Mouse (Mus musculus) T-helper 2 cell (primary cell): ENCODE measurements around the gene Rerg.

Source experiments
- in situ Hi-C: fragments of 300-600 bp; cut with MboI, MseI; formaldehyde crosslinking; loops from one replicate; pipeline ENCODE4 v1.15.1; 2025; ENCODE audit warnings: high pct_unique_total_duplicates

Gene Rerg

GRCm38 (mm10) chr6:137087470-137087869 is 82.8 kb downstream of the Rerg start:
- in situ Hi-C loops: no loop called here

GRCm38 (mm10) chr6:137079701-137080100 is 90.6 kb downstream of the Rerg start:
- in situ Hi-C loops: no loop called here

GRCm38 (mm10) chr6:137076731-137077130 is 93.6 kb downstream of the Rerg start:
- in situ Hi-C loops: no loop called here

DNA sequence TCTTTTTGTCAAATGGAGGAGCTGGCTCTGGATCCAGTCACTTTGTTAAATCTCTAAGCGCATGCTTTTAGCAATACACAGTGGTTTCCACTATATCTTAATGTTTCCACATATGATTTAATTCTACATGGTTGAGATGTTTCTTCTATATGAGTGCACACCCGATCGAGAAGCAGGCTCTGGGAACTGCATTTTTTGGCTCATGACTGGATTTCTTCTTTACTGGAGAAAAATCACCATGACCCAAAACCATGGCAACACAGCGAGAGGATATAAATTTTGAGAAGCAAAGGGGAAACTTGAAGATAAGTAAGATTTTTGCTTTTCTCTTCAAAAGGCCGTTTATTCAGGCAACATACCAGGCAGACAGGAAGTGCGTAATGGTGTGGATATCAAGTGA is 94.1 kb downstream of the Rerg start:
- in situ Hi-C loops: no loop called here

- in situ Hi-C loops: no loop called here
These were observed 98.0 kb downstream of the Rerg start for GRCm38 (mm10) chr6:137072256-137072655.

DNA sequence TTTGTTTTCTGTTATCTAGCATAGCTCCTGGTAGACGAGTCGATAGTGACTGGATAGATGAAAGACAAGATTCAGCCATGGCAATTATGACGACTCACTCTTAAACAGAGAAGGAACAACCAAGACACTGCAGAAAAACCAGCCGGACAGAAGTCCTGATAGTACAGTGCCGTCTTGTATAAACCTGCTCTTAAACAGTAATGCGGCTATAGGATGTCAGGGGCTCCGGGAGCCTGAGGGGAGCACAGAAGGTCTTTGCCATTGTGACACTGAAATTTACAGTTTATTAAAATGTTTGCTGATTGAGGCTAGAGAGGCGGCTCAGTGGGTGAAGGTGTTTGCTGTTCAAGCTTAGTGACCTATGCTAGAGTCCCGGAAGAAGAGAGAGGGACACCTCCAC is 98.8 kb downstream of the Rerg start:
- in situ Hi-C loops: no loop called here

DNA sequence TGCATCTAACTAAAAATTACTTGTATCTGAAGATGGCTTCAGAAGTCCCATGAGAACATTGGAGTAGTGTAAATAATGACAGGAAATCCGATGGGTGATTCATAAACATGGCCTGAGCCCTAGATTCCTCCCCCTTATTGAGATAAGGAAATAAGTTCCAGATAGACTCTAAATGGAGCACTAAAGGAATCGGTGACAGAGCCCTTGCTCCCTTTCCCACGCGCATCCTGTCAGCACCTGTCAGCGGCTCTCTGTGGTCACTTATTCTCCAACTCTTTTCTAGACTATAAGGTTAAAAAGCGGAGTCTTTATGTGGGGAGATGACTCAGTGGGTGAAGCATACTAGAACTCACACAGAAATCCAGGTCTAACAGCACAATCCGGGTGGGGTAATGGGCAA is 104.8 kb downstream of the Rerg start:
- in situ Hi-C loops: no loop called here

- in situ Hi-C loops: loop anchor here (5.0 kb wide), 1 partner anchor 108 kb away; the partner anchor contains the start of gene Rerg
These were observed 105.5 kb downstream of the Rerg start for GRCm38 (mm10) chr6:137064786-137065185.

DNA sequence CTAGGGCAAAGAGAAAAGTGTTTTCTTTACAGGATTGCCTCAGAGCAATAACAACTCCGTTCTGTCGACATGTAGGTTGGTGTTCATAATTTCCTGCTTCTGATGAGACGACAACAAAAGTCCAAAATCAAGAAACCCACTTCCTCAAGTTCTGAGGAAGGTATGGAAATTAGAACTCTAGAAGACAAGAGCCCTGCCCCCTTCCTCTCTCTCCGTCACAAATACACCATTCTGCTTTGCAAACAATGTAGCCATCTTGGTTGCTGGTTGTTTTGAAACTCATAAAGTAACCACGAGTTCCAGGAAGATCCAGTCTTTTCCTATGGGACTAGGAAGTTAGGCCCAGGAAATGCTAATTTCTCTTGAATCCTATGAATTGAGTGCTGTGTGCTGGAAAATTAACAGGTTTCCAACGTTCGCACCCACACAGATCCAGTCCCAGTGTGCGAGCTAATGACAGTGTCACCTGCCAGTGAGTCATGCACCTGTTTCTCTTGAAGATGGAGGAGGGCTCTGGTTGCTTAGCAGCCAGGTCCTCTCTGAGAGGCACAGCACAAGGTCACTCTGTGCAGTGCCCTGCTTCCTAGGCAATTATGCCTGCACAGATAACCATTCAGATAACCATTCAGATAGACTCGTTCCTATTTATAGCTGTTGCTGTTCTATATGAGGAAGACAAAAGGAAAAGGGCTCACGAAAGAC is 106.9 kb downstream of the Rerg start:
- in situ Hi-C loops: loop anchor here (5.0 kb wide), 1 partner anchor 109 kb away; the partner anchor contains the start of gene Rerg

DNA sequence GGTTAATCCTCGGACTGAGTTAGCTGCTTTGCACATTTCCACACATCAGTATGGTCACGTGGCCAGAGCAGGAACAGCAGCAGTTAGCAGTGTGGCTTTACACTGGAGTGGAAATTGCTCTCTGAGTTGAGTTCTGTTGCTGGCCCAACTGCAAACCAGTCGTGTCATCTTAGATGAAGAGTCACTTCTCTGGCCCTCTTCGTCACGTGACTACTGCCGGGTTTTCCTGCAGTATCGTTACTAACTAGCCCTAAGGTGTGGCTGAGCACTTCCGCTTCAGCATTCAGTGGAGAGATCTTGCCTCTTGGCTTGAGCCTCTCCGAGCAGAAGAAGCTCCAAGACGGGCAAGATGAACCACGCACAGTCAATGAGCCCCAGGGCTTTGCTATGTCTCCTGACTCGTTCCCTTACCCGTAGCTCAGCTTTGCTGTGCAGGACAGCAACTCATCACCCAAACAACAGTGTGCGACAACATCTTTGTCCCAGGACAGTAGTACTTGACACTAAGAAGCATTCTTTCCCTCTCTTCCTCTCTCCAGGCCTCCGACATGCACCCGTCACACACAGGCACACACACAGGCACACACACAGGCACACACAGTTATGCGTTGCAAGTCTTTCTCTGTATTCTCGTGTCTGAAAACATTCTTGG is 108.3 kb downstream of the Rerg start:
- in situ Hi-C loops: loop anchor here (5.0 kb wide), 1 partner anchor 110 kb away; the partner anchor contains the start of gene Rerg

DNA sequence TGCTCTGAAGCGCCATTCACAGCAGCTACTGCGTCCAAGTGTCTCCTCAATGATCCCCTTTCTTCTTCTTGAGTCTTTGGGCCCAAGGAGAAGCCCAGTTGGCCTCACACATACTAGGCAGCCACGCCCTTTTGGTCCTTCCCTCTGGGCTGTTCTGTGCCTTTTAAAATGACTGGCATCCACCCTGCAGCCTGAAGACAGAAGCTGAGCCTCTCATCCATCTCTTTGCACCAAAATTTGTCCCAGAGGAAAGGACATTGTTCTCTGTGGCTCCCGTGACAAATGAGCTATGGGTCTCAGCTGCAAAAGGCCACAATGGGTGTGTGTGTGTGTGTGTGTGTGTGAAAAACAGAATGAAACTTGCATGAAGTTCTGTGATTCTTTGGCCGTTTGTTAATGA is 109.7 kb downstream of the Rerg start:
- in situ Hi-C loops: loop anchor here (5.0 kb wide), 1 partner anchor 112 kb away; the partner anchor contains the start of gene Rerg

DNA sequence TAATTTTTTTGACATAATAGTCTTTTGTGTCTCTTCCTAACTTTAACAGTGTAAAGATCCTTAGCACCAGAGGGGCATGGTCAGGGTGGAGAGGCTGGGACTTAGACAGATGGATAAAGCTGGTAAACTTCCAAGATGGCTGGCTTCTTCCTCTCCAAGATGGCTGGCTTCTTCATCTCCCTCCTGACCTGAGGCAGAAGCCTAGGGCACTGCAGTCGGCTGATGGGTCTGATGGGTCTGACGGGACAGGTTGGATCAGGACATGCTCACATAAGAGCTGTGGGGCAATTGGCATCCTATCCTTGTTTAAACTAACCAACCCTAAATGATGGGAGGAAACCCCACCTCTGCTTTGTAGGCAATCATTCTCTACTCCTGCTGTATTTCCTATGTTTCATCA is 112.0 kb downstream of the Rerg start:
- in situ Hi-C loops: loop anchor here (5.0 kb wide), 1 partner anchor 666 kb away; no protein-coding TSS in a partner anchor

- in situ Hi-C loops: no loop called here
These were observed 116.2 kb downstream of the Rerg start for GRCm38 (mm10) chr6:137054073-137054472.

DNA sequence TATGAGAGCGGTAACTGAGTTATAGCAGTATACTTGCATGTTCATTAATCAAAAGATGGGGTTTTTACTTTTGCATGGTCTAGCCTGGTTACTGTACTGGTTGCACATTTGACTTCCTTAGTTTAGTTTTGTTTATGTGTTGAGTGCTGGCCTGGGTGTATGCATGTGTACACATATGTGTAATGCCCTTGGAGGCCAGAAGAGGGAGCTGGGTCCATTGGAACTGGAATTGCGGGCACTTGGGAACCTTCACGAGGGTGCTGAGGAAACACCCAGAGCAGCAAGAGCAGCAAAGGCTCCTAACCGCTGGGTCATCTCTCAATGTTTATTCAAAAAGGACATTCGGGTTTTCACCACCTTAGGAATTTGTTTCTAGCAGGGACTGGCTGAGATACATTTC is 116.8 kb downstream of the Rerg start:
- in situ Hi-C loops: no loop called here

DNA sequence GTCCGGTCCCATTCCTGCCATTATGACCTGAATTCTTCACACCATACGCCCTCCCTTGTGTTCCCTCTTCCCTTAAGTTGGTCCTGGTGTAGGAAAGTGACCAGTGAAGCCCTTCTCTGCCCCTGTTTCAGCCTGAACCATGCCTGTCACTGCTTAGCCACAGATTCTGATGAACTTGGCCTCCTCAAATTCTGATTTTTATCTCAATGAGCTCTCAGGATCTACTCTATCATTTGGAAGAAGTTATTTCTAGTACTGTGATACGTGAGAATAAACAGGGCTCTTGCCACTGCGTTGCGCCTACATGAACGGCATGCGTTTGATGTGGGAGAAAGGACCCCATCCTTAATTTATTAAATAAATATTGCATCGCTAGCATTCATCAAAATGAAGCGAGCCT is 117.3 kb downstream of the Rerg start:
- in situ Hi-C loops: no loop called here

- in situ Hi-C loops: no loop called here
These were observed 123.3 kb downstream of the Rerg start for GRCm38 (mm10) chr6:137047036-137047435.

DNA sequence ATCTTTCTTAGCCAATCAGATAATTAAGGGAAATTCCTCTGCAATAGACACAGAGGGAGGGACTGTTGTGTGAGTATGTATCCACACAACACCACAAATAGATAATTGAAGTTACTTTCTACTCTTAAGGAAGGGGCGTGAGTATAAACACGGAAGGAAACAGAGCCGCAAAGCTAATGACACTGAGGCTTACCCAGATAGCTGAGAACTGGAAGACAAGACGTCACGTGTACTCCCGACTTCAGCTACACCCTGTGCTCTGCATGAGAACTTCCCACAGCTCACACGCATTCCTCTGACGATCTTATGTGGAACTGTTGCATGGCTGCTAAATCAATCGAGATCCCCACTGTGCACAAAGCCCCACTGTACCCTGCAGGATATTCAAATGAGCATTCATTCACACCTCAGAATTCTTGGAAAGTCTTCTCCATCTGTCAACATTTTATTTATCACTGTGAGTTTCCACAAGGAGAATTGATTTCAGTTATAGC is 125.2 kb downstream of the Rerg start:
- in situ Hi-C loops: no loop called here

- in situ Hi-C loops: loop anchor here (10.0 kb wide), 1 partner anchor 1569 kb away; no protein-coding TSS in a partner anchor
These were observed 134.5 kb downstream of the Rerg start for GRCm38 (mm10) chr6:137035611-137036395.

DNA sequence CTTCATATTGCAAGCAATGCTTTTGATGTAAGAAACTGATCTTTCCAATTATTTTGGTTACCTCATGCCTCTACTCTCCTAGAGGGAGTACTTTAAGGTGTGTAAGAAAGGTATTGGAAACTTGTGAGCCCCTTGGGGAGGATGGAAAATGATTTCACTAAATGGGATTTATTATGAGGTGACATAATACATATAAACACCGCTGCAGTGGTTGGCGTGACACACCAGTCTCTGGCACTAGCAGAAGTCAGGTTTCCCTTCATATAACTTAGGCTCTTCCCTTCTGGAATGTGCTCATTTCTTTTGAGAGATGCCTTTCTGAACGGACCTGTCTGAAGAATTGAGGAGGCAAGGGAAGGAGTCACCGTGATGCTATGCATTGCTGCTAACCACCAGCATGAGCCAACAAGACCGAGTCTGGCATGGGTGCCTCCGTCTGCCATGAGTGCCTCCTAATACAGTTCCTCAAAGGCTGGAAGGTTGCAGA is 139.6 kb downstream of the Rerg start:
- in situ Hi-C loops: loop anchor here (10.0 kb wide), 1 partner anchor 1574 kb away; no protein-coding TSS in a partner anchor

DNA sequence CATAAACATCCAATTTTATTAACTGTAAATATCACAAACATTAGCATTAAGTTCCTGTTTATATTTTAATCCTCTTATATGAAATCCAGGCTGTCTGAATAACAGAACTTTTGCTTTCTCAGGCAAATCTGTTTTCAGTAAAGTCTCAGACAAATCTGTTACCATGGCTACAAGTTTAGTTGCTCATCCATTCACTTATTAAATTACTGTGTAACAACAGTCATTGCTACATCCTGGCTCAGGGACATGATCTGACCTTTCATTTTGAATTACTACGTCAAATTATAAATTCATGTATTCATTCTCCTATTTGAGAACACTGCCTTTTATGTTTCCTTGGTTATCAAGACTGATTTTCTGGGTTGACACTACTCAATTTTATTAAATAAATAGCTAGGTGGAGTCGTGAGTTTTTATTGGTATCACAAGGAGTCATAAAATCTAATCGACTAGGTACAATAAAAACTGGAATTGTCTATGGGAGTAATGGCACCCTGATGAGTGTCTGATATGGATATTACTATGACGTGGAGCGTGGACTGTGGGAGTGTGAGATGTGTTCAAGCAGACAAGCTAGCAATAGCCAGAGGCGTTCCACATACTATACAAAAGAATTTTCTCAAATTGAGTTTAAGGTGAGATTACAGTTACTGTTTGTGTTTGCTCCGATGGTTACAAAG is 140.2 kb downstream of the Rerg start:
- in situ Hi-C loops: loop anchor here (10.0 kb wide), 1 partner anchor 1575 kb away; no protein-coding TSS in a partner anchor

DNA sequence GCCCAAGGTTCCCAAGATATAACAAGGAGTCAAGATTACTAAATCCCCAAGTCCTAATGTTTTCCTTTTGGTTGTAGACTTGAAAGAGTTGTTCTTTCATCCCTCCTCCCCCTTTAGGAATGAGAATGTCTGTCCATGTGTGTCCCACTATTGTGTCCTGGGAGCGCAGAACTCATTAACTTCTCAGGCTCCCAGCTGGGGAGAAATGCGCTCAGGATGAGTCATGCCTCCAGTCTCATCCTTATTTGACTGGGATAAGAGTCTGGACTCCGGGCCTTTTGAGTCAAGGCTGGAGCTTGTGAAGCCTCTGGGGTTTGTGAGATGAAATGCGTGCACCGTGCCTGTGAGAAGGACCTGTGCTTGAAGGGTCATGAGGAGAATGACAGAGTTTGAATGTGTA is 144.8 kb downstream of the Rerg start:
- in situ Hi-C loops: no loop called here
